Mouse (Mus musculus): ENCODE results near the gene Crybg2.

DNA sequence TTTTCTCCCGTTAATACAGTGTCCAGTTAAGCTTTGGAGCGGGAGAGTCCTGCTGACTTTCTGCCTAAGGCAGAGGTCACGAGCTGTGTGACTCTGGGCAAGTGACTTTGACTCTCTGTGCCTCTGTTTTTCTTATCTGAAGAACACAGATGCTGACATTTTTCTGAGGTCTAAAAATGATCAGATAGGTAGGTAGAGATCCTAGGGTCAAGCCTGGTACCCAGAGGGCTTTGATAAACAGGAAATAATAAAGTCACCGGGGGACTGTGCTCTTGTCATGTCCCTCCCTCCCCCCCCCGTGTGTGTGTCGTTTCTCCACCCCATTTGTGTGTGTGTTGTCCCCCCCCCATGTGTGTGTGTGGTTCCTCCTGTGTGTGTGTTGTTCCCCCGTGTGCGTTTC, 1.9 kb downstream of the Crybg2 start:
- TF ChIP-seq POLR2A (IDR thresholded peaks at IDR 0.05; ENCODE audit: low read depth, low read length) (no peak), CTCF (conservative IDR thresholded peaks at IDR 0.05; ENCODE audit: insufficient read depth, insufficient read length, low read depth, low read length) (no peak)

All from kidney, adult 2 months (tissue).